Mouse (Mus musculus): ENCODE measurements around the gene Igsf3. TPM values are rescaled to one million over a fixed set of nuclear protein-coding genes. Genes with fewer than 3 reads are reported as not detected.

Igsf3 gene
- polyA plus RNA-seq, 2 experiments = 20.4 to 38.4 TPM

- Histone ChIP-seq H3K27ac (replicated peaks; ENCODE audit: low read depth, low read length) (no peak overlapping the region), H3K4me2 (replicated peaks; ENCODE audit: low read depth, low read length, severe bottlenecking) (no peak overlapping the region), H3K27me3 (ENCODE audit: control insufficient read depth, insufficient read depth, low read length) (no peaks in the 10 kb centered on the region), H3K36me3 (ENCODE audit: control insufficient read depth, insufficient read depth, low read length) (no peaks in the 10 kb centered on the region), H3K9ac (ENCODE audit: low read depth, low read length, severe bottlenecking) (no peak overlapping the region), H3K4me1 (ENCODE audit: control insufficient read depth, insufficient read depth, low read length) (peaks cover 4% of the 10 kb centered on the region; the same call in 1 of the 2 replicates), H3K4me3 (replicated peaks; ENCODE audit: low read length) (no peak overlapping the region), H3K9me3 (ENCODE audit: control insufficient read depth, low read length) (no peaks in the 10 kb centered on the region)
- ATAC-seq (ENCODE audit: low FRiP score, low read depth) (no peak), DNase-seq (ENCODE audit: low spot score) (no peak)
- WGBS = 77% methylated on average over 6 of the region's 6 CpGs
- no peak for TF ChIP-seq POLR2A (IDR thresholded peaks at IDR 0.05; ENCODE audit: borderline replicate concordance, extremely low read depth, insufficient read depth, insufficient read length)
These were observed 116.0 kb downstream of the Igsf3 start for GRCm38 (mm10) chr3:101492908-101493307.

GRCm38 (mm10) chr3:101493937-101494459, 117.1 kb downstream of the Igsf3 start:
- peak; percentile 95 for DNase-seq (ENCODE audit: low spot score)
- 35% methylated on average over 10 of the region's 10 CpGs for WGBS
- H3K4me3 ChIP-seq (replicated peaks; ENCODE audit: low read length) = no peak overlapping the region
- TF ChIP-seq POLR2A (IDR thresholded peaks at IDR 0.05; ENCODE audit: borderline replicate concordance, extremely low read depth, insufficient read depth, insufficient read length) = no peak
- no peaks in the 10 kb centered on the region for H3K36me3 ChIP-seq (ENCODE audit: control insufficient read depth, insufficient read depth, low read length)
- no peak overlapping the region for H3K27ac ChIP-seq (replicated peaks; ENCODE audit: low read depth, low read length)
- H3K4me1 ChIP-seq (ENCODE audit: control insufficient read depth, insufficient read depth, low read length) = peaks cover 4% of the 10 kb centered on the region; the same call in 1 of the 2 replicates
- no peak overlapping the region for H3K9ac ChIP-seq (ENCODE audit: low read depth, low read length, severe bottlenecking)
- H3K9me3 ChIP-seq (ENCODE audit: control insufficient read depth, low read length) = no peaks in the 10 kb centered on the region
- no peaks in the 10 kb centered on the region for H3K27me3 ChIP-seq (ENCODE audit: control insufficient read depth, insufficient read depth, low read length)
- ATAC-seq (ENCODE audit: low FRiP score, low read depth) = peak; percentile 81
- no peak overlapping the region for H3K4me2 ChIP-seq (replicated peaks; ENCODE audit: low read depth, low read length, severe bottlenecking)

- DNase-seq (ENCODE audit: low spot score) (no peak), ATAC-seq (ENCODE audit: low FRiP score, low read depth) (peak; percentile 43; the same call in 1 of the 2 replicates)
- no peak for TF ChIP-seq POLR2A (IDR thresholded peaks at IDR 0.05; ENCODE audit: borderline replicate concordance, extremely low read depth, insufficient read depth, insufficient read length)
- Histone ChIP-seq H3K4me3 (replicated peaks; ENCODE audit: low read length) (no peak overlapping the region), H3K9me3 (ENCODE audit: control insufficient read depth, low read length) (no peaks in the 10 kb centered on the region), H3K9ac (ENCODE audit: low read depth, low read length, severe bottlenecking) (no peak overlapping the region), H3K36me3 (ENCODE audit: control insufficient read depth, insufficient read depth, low read length) (no peaks in the 10 kb centered on the region), H3K4me2 (replicated peaks; ENCODE audit: low read depth, low read length, severe bottlenecking) (no peak overlapping the region), H3K4me1 (ENCODE audit: control insufficient read depth, insufficient read depth, low read length) (peaks cover 14% of the 10 kb centered on the region), H3K27ac (replicated peaks; ENCODE audit: low read depth, low read length) (no peak overlapping the region), H3K27me3 (ENCODE audit: control insufficient read depth, insufficient read depth, low read length) (no peaks in the 10 kb centered on the region)
- 77% methylated on average over 10 of the region's 10 CpGs for WGBS
These were observed 120.6 kb downstream of the Igsf3 start for GRCm38 (mm10) chr3:101497432-101498030.

- H3K4me2 ChIP-seq (replicated peaks; ENCODE audit: low read depth, low read length, severe bottlenecking) = no peak overlapping the region
- no peak for DNase-seq (ENCODE audit: low spot score)
- no peak overlapping the region for H3K9ac ChIP-seq (ENCODE audit: low read depth, low read length, severe bottlenecking)
- no peaks in the 10 kb centered on the region for H3K9me3 ChIP-seq (ENCODE audit: control insufficient read depth, low read length)
- WGBS = 76% methylated on average over 6 of the region's 6 CpGs
- H3K27me3 ChIP-seq (ENCODE audit: control insufficient read depth, insufficient read depth, low read length) = no peaks in the 10 kb centered on the region
- H3K36me3 ChIP-seq (ENCODE audit: control insufficient read depth, insufficient read depth, low read length) = no peaks in the 10 kb centered on the region
- peaks cover 12% of the 10 kb centered on the region for H3K4me1 ChIP-seq (ENCODE audit: control insufficient read depth, insufficient read depth, low read length)
- no peak overlapping the region for H3K4me3 ChIP-seq (replicated peaks; ENCODE audit: low read length)
- no peak for ATAC-seq (ENCODE audit: low FRiP score, low read depth)
- no peak for TF ChIP-seq POLR2A (IDR thresholded peaks at IDR 0.05; ENCODE audit: borderline replicate concordance, extremely low read depth, insufficient read depth, insufficient read length)
- H3K27ac ChIP-seq (replicated peaks; ENCODE audit: low read depth, low read length) = no peak overlapping the region
These were observed 123.0 kb downstream of the Igsf3 start for GRCm38 (mm10) chr3:101499906-101500305.

GRCm38 (mm10) chr3:101500393-101501051, 123.6 kb downstream of the Igsf3 start:
- Histone ChIP-seq H3K9me3 (ENCODE audit: control insufficient read depth, low read length) (no peaks in the 10 kb centered on the region), H3K27ac (replicated peaks; ENCODE audit: low read depth, low read length) (no peak overlapping the region), H3K4me3 (replicated peaks; ENCODE audit: low read length) (no peak overlapping the region), H3K36me3 (ENCODE audit: control insufficient read depth, insufficient read depth, low read length) (no peaks in the 10 kb centered on the region), H3K4me1 (ENCODE audit: control insufficient read depth, insufficient read depth, low read length) (peaks cover 12% of the 10 kb centered on the region), H3K4me2 (replicated peaks; ENCODE audit: low read depth, low read length, severe bottlenecking) (no peak overlapping the region), H3K9ac (ENCODE audit: low read depth, low read length, severe bottlenecking) (no peak overlapping the region), H3K27me3 (ENCODE audit: control insufficient read depth, insufficient read depth, low read length) (no peaks in the 10 kb centered on the region)
- 83% methylated on average over 11 of the region's 11 CpGs for WGBS
- TF ChIP-seq POLR2A (IDR thresholded peaks at IDR 0.05; ENCODE audit: borderline replicate concordance, extremely low read depth, insufficient read depth, insufficient read length) = no peak
- no peak for DNase-seq (ENCODE audit: low spot score)
- no peak for ATAC-seq (ENCODE audit: low FRiP score, low read depth)
